Mouse (Mus musculus) neural tube, embryonic 15.5 days (tissue): ENCODE results near the gene Fam189a1. TPM values are rescaled to one million over a fixed set of nuclear protein-coding genes. Genes with fewer than 3 reads are reported as not detected.
A peak's percentile ranks its signal among the peaks of the same experiment; 100 is the strongest.

Experiments
- ATAC-seq: fragments of 200-750 bp; cut with Nextera tagmentation; 2 replicates; pipeline ENCODE4 v1.8.0; 2017; ENCODE audit warnings: mild to moderate bottlenecking, moderate TSS enrichment, moderate library complexity; ENCODE audit not compliant: low FRiP score
- H3K27ac ChIP-seq: fragments of 300-500 bp; sonication (generic); replicated peaks from 2 replicates; pipeline ENCODE4 v1.5.1; 2015; ENCODE audit warnings: mild to moderate bottlenecking, inconsistent platforms
- H3K27me3 ChIP-seq: fragments of 300-500 bp; sonication (generic); replicated peaks from 2 replicates; pipeline ENCODE4 v1.6.1; 2015; ENCODE audit warnings: inconsistent platforms
- H3K36me3 ChIP-seq: fragments of 300-500 bp; sonication (generic); 2 replicates; pipeline ENCODE4 v1.6.1; 2015; ENCODE audit warnings: inconsistent platforms
- H3K4me1 ChIP-seq: fragments of 300-500 bp; sonication (generic); 2 replicates; pipeline ENCODE4 v1.6.1; 2015; ENCODE audit warnings: inconsistent platforms
- H3K4me2 ChIP-seq: fragments of 300-500 bp; sonication (generic); 2 replicates; pipeline ENCODE4 v1.6.1; 2015; ENCODE audit warnings: inconsistent platforms, mild to moderate bottlenecking, moderate library complexity
- H3K4me3 ChIP-seq: fragments of 300-500 bp; sonication (generic); replicated peaks from 2 replicates; pipeline ENCODE4 v1.5.1; 2015; ENCODE audit warnings: mild to moderate bottlenecking, inconsistent platforms
- H3K9ac ChIP-seq: fragments of 300-500 bp; sonication (generic); replicated peaks from 2 replicates; pipeline ENCODE4 v1.6.1; 2015; ENCODE audit warnings: mild to moderate bottlenecking, inconsistent platforms
- H3K9me3 ChIP-seq: fragments of 300-500 bp; sonication (generic); replicated peaks from 2 replicates; pipeline ENCODE4 v1.6.1; 2016; ENCODE audit warnings: inconsistent platforms
- WGBS: fragments of 180-500 bp; shearing (Covaris S2); methylation state at CpG from one replicate; pipeline ENCODE4 v1.1.7; 2015; ENCODE audit warnings: mixed read lengths; 5-methylcytosine and 5-hydroxymethylcytosine counted together
- polyA plus RNA-seq: library from polyadenylated mRNA; unstranded; fragments of >200 nt; fragmentation: Nextera tagmentation; extraction: Ambion mirVana; gene quantifications from 2 replicates; pipeline ENCODE4 v1.2.1, GENCODE M21; 2015

Fam189a1 gene
- polyA plus RNA-seq, 1 experiment from 2014 or later, result 13.4 TPM

GRCm38 (mm10) chr7:64984468-64985120 lies 171.8 kb downstream of the Fam189a1 start:
- no peaks in the 10 kb centered on the region for H3K4me1 ChIP-seq
- H3K9ac ChIP-seq, result no peak overlapping the region
- no peak overlapping the region for H3K4me3 ChIP-seq
- 84% methylated on average over 22 of the region's 22 CpGs for WGBS
- ATAC-seq, result 0 out of 2 replicates have a peak, but pooled peaks have one; percentile 18
- H3K27me3 ChIP-seq, result no peaks in the 10 kb centered on the region
- H3K36me3 ChIP-seq, result no peaks in the 10 kb centered on the region
- no peaks in the 10 kb centered on the region for H3K9me3 ChIP-seq
- no peak overlapping the region for H3K27ac ChIP-seq
- no peak overlapping the region for H3K4me2 ChIP-seq

GRCm38 (mm10) chr7:64981511-64982235 lies 174.7 kb downstream of the Fam189a1 start:
- no peak overlapping the region for H3K4me3 ChIP-seq
- H3K36me3 ChIP-seq, result no peaks in the 10 kb centered on the region
- H3K4me2 ChIP-seq, result no peak overlapping the region
- ATAC-seq, result no peak
- no peaks in the 10 kb centered on the region for H3K9me3 ChIP-seq
- no peak overlapping the region for H3K9ac ChIP-seq
- H3K27ac ChIP-seq, result no peak overlapping the region
- WGBS, result 62% methylated on average over 2 of the region's 2 CpGs
- H3K4me1 ChIP-seq, result no peaks in the 10 kb centered on the region
- no peaks in the 10 kb centered on the region for H3K27me3 ChIP-seq

- Histone ChIP-seq H3K4me3 (no peak overlapping the region), H3K9ac (no peak overlapping the region), H3K4me1 (no peaks in the 10 kb centered on the region), H3K36me3 (no peaks in the 10 kb centered on the region), H3K27ac (no peak overlapping the region), H3K4me2 (no peak overlapping the region), H3K9me3 (no peaks in the 10 kb centered on the region), H3K27me3 (no peaks in the 10 kb centered on the region)
- no peak for ATAC-seq
- 80% methylated on average over 4 of the region's 4 CpGs for WGBS
Measured at GRCm38 (mm10) chr7:64973590-64974262, 182.6 kb downstream of the Fam189a1 start.

GRCm38 (mm10) chr7:64962128-64962527 lies 194.2 kb downstream of the Fam189a1 start:
- H3K27ac ChIP-seq, result no peak overlapping the region
- no peaks in the 10 kb centered on the region for H3K27me3 ChIP-seq
- no peaks in the 10 kb centered on the region for H3K4me1 ChIP-seq
- H3K9me3 ChIP-seq, result no peaks in the 10 kb centered on the region
- H3K4me2 ChIP-seq, result no peak overlapping the region
- 95% methylated on average over 3 of the region's 3 CpGs for WGBS
- ATAC-seq, result no peak
- H3K36me3 ChIP-seq, result no peaks in the 10 kb centered on the region
- no peak overlapping the region for H3K9ac ChIP-seq
- no peak overlapping the region for H3K4me3 ChIP-seq

- Histone ChIP-seq H3K27me3 (no peaks in the 10 kb centered on the region), H3K36me3 (no peaks in the 10 kb centered on the region), H3K27ac (no peak overlapping the region), H3K9ac (no peak overlapping the region), H3K4me2 (no peak overlapping the region), H3K4me1 (no peaks in the 10 kb centered on the region), H3K9me3 (no peaks in the 10 kb centered on the region), H3K4me3 (no peak overlapping the region)
- ATAC-seq, result no peak
- WGBS, result 66% methylated on average over 6 of the region's 6 CpGs
Measured at GRCm38 (mm10) chr7:64959087-64959486, 197.3 kb downstream of the Fam189a1 start.

- peaks cover 9% of the 10 kb centered on the region; the same call in 1 of the 2 replicates for H3K4me1 ChIP-seq
- H3K9me3 ChIP-seq, result no peaks in the 10 kb centered on the region
- H3K4me3 ChIP-seq, result no peak overlapping the region
- ATAC-seq, result no peak
- WGBS, result 15% methylated on average over 2 of the region's 2 CpGs
- H3K9ac ChIP-seq, result no peak overlapping the region
- no peak overlapping the region for H3K27ac ChIP-seq
- H3K36me3 ChIP-seq, result no peaks in the 10 kb centered on the region
- H3K4me2 ChIP-seq, result no peak overlapping the region
- no peaks in the 10 kb centered on the region for H3K27me3 ChIP-seq
Measured at GRCm38 (mm10) chr7:64952181-64952580, 204.2 kb downstream of the Fam189a1 start.

- Histone ChIP-seq H3K4me3 (no peak overlapping the region), H3K4me2 (no peak overlapping the region), H3K27ac (no peak overlapping the region), H3K9ac (no peak overlapping the region), H3K27me3 (no peaks in the 10 kb centered on the region), H3K9me3 (no peaks in the 10 kb centered on the region), H3K4me1 (peaks cover 9% of the 10 kb centered on the region; the same call in 1 of the 2 replicates), H3K36me3 (no peaks in the 10 kb centered on the region)
- ATAC-seq, result no peak
- WGBS, result 69% methylated on average over 2 of the region's 2 CpGs
Measured at GRCm38 (mm10) chr7:64950771-64951099, 205.6 kb downstream of the Fam189a1 start.

- Histone ChIP-seq H3K36me3 (no peaks in the 10 kb centered on the region), H3K27ac (no peak overlapping the region), H3K4me1 (peaks cover 11% of the 10 kb centered on the region), H3K4me2 (no peak overlapping the region), H3K9ac (no peak overlapping the region), H3K27me3 (no peaks in the 10 kb centered on the region), H3K4me3 (no peak overlapping the region), H3K9me3 (no peaks in the 10 kb centered on the region)
- peak; percentile 60; the same call in 1 of the 2 replicates for ATAC-seq
- 28% methylated on average over 12 of the region's 12 CpGs for WGBS
Measured at GRCm38 (mm10) chr7:64949910-64950770, 206.2 kb downstream of the Fam189a1 start.

GRCm38 (mm10) chr7:64949465-64949864 lies 206.9 kb downstream of the Fam189a1 start:
- no peak for ATAC-seq
- H3K4me2 ChIP-seq, result no peak overlapping the region
- WGBS, result 76% methylated on average over 1 of the region's 1 CpGs
- H3K27me3 ChIP-seq, result no peaks in the 10 kb centered on the region
- no peaks in the 10 kb centered on the region for H3K36me3 ChIP-seq
- peaks cover 17% of the 10 kb centered on the region for H3K4me1 ChIP-seq
- no peak overlapping the region for H3K9ac ChIP-seq
- no peaks in the 10 kb centered on the region for H3K9me3 ChIP-seq
- H3K4me3 ChIP-seq, result no peak overlapping the region
- H3K27ac ChIP-seq, result no peak overlapping the region

- Histone ChIP-seq H3K4me1 (peaks cover 12% of the 10 kb centered on the region), H3K36me3 (no peaks in the 10 kb centered on the region), H3K27ac (no peak overlapping the region), H3K4me2 (no peak overlapping the region), H3K4me3 (no peak overlapping the region), H3K9me3 (no peaks in the 10 kb centered on the region), H3K27me3 (no peaks in the 10 kb centered on the region), H3K9ac (no peak overlapping the region)
- WGBS, result 83% methylated on average over 5 of the region's 5 CpGs
- 0 out of 2 replicates have a peak, but pooled peaks have one; percentile 19 for ATAC-seq
Measured at GRCm38 (mm10) chr7:64944686-64945085, 211.7 kb downstream of the Fam189a1 start.

- peaks cover 12% of the 10 kb centered on the region for H3K4me1 ChIP-seq
- peak; percentile 22; the same call in 1 of the 2 replicates for ATAC-seq
- H3K9me3 ChIP-seq, result no peaks in the 10 kb centered on the region
- no peak overlapping the region for H3K9ac ChIP-seq
- H3K4me2 ChIP-seq, result no peak overlapping the region
- H3K27ac ChIP-seq, result no peak overlapping the region
- no peak overlapping the region for H3K4me3 ChIP-seq
- H3K36me3 ChIP-seq, result no peaks in the 10 kb centered on the region
- H3K27me3 ChIP-seq, result no peaks in the 10 kb centered on the region
- WGBS, result 57% methylated on average over 8 of the region's 8 CpGs
Measured at GRCm38 (mm10) chr7:64944175-64944574, 212.2 kb downstream of the Fam189a1 start.
